Mouse (Mus musculus) ES-Bruce4 (cell line): ENCODE results near the gene Smyd1. TPM values are rescaled to one million over a fixed set of nuclear protein-coding genes. Genes with fewer than 3 reads are reported as not detected.

ENCODE experiments used
- H3K27ac ChIP-seq: 2 replicates; pipeline ENCODE4 v1.5.1; 2012; ENCODE audit warnings: low read length, inconsistent platforms; ENCODE audit not compliant: insufficient read depth
- H3K27me3 ChIP-seq: 2 replicates; pipeline ENCODE4 v1.6.1; 2012; ENCODE audit warnings: mild to moderate bottlenecking, low read length, inconsistent platforms; ENCODE audit not compliant: control insufficient read depth, poor library complexity, insufficient read depth, severe bottlenecking
- H3K36me3 ChIP-seq: 2 replicates; pipeline ENCODE4 v1.6.1; 2012; ENCODE audit warnings: inconsistent platforms, mild to moderate bottlenecking, low read length, moderate library complexity; ENCODE audit not compliant: control insufficient read depth, poor library complexity, insufficient read depth, severe bottlenecking
- H3K4me1 ChIP-seq: one replicate; pipeline ENCODE4 v1.8.1; 2011; ENCODE audit warnings: low read length; ENCODE audit not compliant: control insufficient read depth, insufficient read depth
- H3K4me3 ChIP-seq: 2 replicates; pipeline ENCODE4 v1.5.1; 2011; ENCODE audit warnings: low read depth, mild to moderate bottlenecking, low read length
- H3K9ac ChIP-seq: 2 replicates; pipeline ENCODE4 v1.6.1; 2012; ENCODE audit warnings: low read depth, mild to moderate bottlenecking, inconsistent platforms; ENCODE audit not compliant: poor library complexity, severe bottlenecking
- H3K9me3 ChIP-seq: replicated peaks from 2 replicates; pipeline ENCODE4 v1.6.1; 2012; ENCODE audit warnings: mild to moderate bottlenecking, low read length, inconsistent platforms; ENCODE audit not compliant: control insufficient read depth, poor library complexity, insufficient read depth, severe bottlenecking
- CTCF ChIP-seq: IDR thresholded peaks from one replicate; pipeline ENCODE4 v1.8.1; 2011; ENCODE audit warnings: low read depth, low read length
- EP300 ChIP-seq: IDR thresholded peaks from 2 replicates; pipeline ENCODE4 v1.6.1; 2011; ENCODE audit warnings: low read depth, low read length; ENCODE audit not compliant: insufficient read depth
- POLR2A ChIP-seq: IDR thresholded peaks from one replicate; pipeline ENCODE4 v1.8.1; 2011; ENCODE audit warnings: low read length; ENCODE audit not compliant: insufficient read depth
- polyA plus RNA-seq: library from polyadenylated mRNA; stranded (reverse); fragments of >200 nt; gene quantifications from 2 replicates; pipeline ENCODE4 v1.2.4, GENCODE M21; 2011; ENCODE audit warnings: low read depth; ENCODE audit not compliant: missing spikeins, insufficient read depth, insufficient read length

The Smyd1 gene
- polyA plus RNA-seq, 1 experiment: 0.42 TPM

- Histone ChIP-seq H3K9ac (peak overlapping the region; percentile 50), H3K4me3 (peak overlapping the region; percentile 38), H3K27ac (peak overlapping the region; percentile 77), H3K36me3 (no peaks in the 10 kb centered on the region), H3K4me1 (no peaks in the 10 kb centered on the region), H3K9me3 (no peaks in the 10 kb centered on the region), H3K27me3 (no peaks in the 10 kb centered on the region)
- TF ChIP-seq EP300: no peak
- TF ChIP-seq POLR2A: peak; percentile 38
Measured at GRCm38 (mm10) chr6:71293509-71293908, 28.5 kb downstream of the Smyd1 start.

- no peaks in the 10 kb centered on the region; the same call in 1 of the 2 replicates for H3K36me3 ChIP-seq
- no peak overlapping the region for H3K27ac ChIP-seq
- H3K9me3 ChIP-seq: no peaks in the 10 kb centered on the region
- H3K9ac ChIP-seq: no peak overlapping the region
- H3K4me1 ChIP-seq: no peaks in the 10 kb centered on the region
- H3K4me3 ChIP-seq: no peak overlapping the region
- H3K27me3 ChIP-seq: no peaks in the 10 kb centered on the region
- no peak for TF ChIP-seq EP300
- no peak for TF ChIP-seq CTCF
- no peak for TF ChIP-seq POLR2A
Measured at GRCm38 (mm10) chr6:71279418-71279817, 42.6 kb downstream of the Smyd1 start.

DNA sequence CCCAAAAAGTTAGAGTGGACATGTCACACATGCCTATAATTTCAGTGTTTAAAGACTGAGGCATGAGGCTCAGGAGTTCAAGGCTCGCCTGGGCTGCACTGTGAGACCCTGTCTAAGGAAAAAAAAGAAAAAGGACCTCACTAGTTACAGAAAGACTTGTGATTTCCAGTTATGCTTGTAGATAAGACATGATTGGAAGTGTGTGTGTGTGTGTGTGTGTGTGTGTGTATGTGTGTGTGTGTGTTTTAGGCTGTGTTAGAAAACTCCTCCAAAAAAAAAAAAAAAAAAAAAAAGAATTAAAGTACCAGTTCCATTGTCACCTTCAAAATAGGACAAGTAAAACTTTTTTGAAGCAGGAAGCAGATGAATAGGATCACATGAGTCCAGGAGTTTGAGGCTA is 47.4 kb downstream of the Smyd1 start:
- Histone ChIP-seq H3K9ac (no peak overlapping the region), H3K4me3 (no peak overlapping the region), H3K27me3 (no peaks in the 10 kb centered on the region), H3K36me3 (no peaks in the 10 kb centered on the region), H3K4me1 (no peaks in the 10 kb centered on the region), H3K27ac (no peak overlapping the region), H3K9me3 (no peaks in the 10 kb centered on the region)
- TF ChIP-seq CTCF (no peak), POLR2A (no peak), EP300 (no peak)

- no peak overlapping the region for H3K4me3 ChIP-seq
Measured at GRCm38 (mm10) chr6:71273715-71274114, 48.3 kb downstream of the Smyd1 start.

GRCm38 (mm10) chr6:71272316-71272741 is 49.7 kb downstream of the Smyd1 start:
- H3K36me3 ChIP-seq: no peaks in the 10 kb centered on the region
- H3K27me3 ChIP-seq: no peaks in the 10 kb centered on the region
- peak overlapping the region; percentile 82 for H3K27ac ChIP-seq
- H3K9ac ChIP-seq: peak overlapping the region; percentile 98
- H3K9me3 ChIP-seq: no peaks in the 10 kb centered on the region
- peak overlapping the region; percentile 89 for H3K4me3 ChIP-seq
- no peaks in the 10 kb centered on the region for H3K4me1 ChIP-seq
- TF ChIP-seq POLR2A (no peak), EP300 (no peak), CTCF (no peak)

More at GRCm38 (mm10) chr6:71273715-71274114, 48.3 kb downstream of the Smyd1 start:
- H3K9me3 ChIP-seq: no peaks in the 10 kb centered on the region
- H3K9ac ChIP-seq: no peak overlapping the region
- no peaks in the 10 kb centered on the region for H3K27me3 ChIP-seq
- H3K4me1 ChIP-seq: no peaks in the 10 kb centered on the region
- TF ChIP-seq CTCF (no peak), EP300 (no peak), POLR2A (no peak)
- no peak overlapping the region for H3K27ac ChIP-seq
- H3K36me3 ChIP-seq: no peaks in the 10 kb centered on the region

- Histone ChIP-seq H3K4me3 (peak within 1 kb of the TSS; percentile 96), H3K4me1 (no peaks in the 10 kb centered on the region), H3K9me3 (no peaks in the 10 kb centered on the region), H3K36me3 (no peaks in the 10 kb centered on the region), H3K27me3 (no peaks in the 10 kb centered on the region), H3K27ac (peak within 1 kb of the TSS; percentile 97), H3K9ac (peak within 1 kb of the TSS; percentile 98)
- TF ChIP-seq POLR2A (peak; percentile 23), EP300 (no peak), CTCF (no peak)
Measured at GRCm38 (mm10) chr6:71271389-71272315, 50.4 kb downstream of the Smyd1 start, which contains the start of gene Krcc1. Gene Krcc1 (plus strand): TSS chr6:71271677.
